Mouse (Mus musculus): Measurements from ENCODE around the gene Cdh13. TPM values are rescaled to one million over a fixed set of nuclear protein-coding genes. Genes with fewer than 3 reads are reported as not detected.

Gene Cdh13
- total RNA-seq, 2 experiments from 2014 or later: 40.7 to 43.8 TPM

DNA sequence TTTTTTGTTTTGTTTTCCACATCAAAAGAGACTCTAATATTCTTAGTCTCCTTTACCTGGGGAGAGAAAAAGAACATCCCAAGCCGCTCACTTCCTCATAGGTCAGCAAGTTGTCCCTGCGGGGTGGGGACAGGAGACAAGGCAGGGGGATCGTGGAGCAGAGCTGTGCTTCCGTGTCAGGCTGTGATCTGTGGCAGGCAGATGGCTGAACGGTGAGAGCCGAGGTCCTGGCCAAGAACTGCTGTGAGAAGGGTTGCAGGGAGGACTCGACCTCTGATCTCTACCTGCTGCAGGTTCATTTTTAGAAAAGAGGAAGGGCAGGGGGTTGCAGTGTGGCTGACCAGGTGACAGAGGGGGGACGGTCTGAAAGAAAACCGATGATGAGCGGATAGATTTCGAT lies 749.9 kb downstream of the Cdh13 start:
- no peak for DNase-seq (ENCODE audit: low spot score in 2 of 2)

DNA sequence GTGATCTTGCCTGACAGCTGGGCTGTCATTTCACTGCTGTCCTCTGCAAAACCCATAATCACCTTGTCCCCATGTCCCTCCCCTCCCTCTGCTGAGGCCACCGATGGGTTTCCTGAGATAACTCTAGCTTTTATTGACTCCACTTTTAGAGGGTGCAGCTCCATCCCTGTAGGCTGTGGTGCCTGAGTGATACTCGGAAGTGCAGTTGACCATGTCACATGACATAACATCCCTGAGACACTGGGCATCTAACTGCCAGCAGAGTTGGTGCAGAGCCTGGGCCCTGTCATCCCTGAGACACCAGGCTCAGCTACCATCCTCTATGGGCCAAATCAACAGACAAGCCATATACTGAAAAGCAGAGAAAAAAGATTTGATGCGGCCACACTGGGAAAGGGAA lies 750.5 kb downstream of the Cdh13 start:
- no peak for DNase-seq (ENCODE audit: low spot score in 2 of 2)

DNA sequence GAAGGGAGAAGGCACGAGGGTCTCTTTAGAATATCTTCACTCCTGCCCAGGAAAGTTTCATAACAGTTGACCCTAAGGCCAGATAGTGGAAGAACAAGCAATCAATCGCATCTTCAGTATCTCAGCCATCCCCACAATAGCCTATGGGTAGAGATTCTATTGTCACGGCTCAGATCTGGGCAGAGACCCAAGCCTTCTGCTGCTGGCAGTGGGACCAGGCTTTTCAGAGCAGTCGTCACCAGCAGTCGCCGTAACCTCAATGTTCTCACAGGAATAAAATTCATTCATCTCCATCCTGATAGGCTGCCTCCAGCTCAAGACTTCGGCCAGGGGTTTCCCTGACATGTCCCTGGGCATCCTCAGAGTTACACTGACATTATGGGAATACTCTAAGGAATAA lies 751.6 kb downstream of the Cdh13 start:
- DNase-seq (ENCODE audit: low spot score in 2 of 2): peak; percentile 77 to 89

DNA sequence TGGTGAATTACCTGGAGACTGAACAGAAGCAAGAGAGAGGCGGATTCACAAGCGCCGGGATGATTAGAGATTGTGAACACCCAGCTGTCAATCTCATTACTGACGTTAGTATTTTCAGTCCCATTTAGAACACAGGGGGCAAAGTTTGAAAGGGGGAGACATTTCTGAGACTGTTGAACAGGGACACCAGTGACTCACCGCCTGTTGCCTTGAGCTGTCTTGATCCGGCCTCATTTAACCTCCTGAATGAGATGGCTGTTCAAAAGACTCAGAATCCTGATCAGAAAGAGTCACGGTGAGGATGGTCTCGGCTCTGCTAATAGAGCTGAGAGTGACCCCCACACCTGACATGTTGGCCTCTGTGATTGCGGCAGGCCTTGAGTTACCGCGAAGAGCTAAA lies 754.0 kb downstream of the Cdh13 start:
- no peak for DNase-seq (ENCODE audit: low spot score in 2 of 2)

DNA sequence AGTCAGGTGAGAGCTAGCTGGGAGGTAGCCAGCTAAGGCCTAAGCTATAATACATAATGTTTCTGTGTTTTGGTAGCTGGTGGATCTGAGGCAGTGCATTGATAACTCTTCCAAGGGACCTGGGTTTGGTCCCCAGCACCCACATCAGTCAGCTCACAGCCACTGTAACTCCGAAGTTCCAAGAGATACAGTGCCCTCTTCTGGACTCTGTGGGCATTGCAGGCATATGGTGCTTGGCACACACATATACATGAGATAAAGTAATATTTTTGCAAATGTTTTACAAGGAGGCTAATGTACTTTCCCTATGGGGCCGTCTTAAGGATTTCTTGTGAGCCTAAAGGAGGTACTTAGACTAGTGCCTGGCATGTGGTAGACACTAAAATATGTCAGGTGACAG lies 755.8 kb downstream of the Cdh13 start:
- no peak for DNase-seq (ENCODE audit: low spot score in 2 of 2)

DNA sequence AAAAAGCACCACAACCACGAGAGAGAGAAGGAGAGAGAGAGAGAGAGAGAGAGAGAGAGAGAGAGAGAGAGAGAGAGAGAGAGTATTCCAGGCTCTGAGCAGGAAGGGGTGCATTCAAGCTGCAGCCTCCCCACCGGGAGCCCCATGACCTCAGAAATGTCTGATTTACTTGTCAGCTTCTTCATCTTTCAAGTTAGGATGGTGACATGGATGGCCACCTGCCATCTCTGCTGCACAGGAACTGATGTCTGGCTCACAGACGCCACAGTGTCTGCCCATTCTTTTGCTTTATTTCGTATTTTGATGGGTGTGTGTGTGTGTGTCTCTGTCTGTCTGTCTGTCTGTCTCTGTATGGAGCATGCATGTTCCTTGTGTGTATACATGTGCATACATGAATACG lies 774.3 kb downstream of the Cdh13 start:
- no peak for DNase-seq (ENCODE audit: low spot score in 2 of 2)

DNA sequence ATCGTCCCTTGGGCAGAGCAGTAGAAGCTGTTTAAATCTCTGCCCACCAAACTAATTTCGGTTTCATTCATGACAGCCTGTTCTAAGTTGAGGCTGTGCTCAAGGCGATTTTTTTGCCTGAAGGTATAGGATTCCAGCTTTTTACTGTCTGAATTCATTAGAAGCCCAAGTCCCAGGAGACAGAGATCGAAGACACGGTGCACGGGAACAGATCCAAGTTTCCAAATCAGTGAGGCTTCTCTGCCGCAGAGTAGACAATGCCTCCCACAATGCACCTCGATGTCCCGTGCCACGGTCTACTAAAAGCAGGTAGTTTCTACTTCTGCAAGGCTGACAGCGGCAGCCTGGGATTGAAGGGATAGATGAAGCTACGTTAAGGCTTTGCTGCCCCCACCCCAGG lies 778.1 kb downstream of the Cdh13 start:
- no peak for DNase-seq (ENCODE audit: low spot score in 2 of 2)

DNA sequence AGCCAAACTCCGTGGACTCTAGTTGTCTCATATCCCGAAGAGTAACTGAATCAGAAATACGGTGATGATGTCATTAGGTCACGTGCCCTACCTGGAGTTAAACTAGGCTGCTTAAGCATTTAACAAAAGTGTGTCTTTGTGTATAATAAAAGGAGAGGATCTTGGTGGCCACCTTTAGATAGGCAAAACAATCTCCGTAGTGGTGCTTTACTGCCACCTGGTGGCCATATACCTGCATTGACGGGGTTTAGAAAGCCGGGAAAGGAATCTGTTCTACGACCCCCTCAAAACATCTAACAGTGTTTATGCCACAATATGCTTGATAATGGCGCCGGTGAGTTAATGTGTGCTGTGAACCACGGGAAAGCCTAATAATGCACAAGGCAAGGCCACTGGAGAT lies 781.0 kb downstream of the Cdh13 start:
- DNase-seq (ENCODE audit: low spot score in 2 of 2): peak; percentile 38 to 78

DNA sequence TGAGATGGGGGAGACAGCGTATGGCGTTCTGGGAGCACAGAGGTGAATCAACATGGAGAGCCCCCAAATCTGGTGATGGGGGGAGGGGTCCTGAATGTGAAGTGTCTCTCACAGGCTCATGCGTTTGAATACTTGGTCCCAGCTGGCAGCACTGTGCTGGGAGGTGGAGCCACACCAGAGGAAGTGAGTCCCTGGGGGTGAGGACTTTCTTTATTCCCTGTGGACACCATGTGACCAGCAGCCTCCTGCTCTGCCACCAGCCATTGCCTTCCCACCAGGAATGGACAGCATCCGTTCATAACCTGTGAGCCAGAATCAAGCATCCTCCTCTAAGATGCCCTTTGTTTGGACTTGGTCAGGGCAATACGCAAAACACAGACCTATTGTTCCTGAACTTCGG lies 788.8 kb downstream of the Cdh13 start:
- DNase-seq (ENCODE audit: low spot score in 2 of 2): no peak

DNA sequence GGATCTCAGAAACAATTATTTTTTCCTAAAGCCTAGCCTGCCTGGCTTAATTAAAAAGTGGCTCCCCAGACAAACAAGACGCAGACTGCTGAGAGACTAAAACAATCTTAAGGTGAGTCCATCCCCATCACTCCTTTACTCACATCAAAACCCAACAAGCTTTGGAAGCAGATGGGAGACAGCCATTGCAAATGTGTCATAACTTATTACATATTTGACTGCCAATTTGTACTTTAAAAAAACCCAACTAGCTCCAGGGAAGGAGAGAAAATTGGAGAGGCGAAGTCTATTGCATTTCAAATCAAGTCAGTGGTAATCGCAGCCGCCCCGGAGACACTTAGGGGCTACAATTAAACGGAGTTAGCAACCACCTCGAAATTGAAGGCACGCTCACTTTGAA lies 801.5 kb downstream of the Cdh13 start:
- peak; percentile 40 to 55 for DNase-seq (ENCODE audit: low spot score in 2 of 2)

DNA sequence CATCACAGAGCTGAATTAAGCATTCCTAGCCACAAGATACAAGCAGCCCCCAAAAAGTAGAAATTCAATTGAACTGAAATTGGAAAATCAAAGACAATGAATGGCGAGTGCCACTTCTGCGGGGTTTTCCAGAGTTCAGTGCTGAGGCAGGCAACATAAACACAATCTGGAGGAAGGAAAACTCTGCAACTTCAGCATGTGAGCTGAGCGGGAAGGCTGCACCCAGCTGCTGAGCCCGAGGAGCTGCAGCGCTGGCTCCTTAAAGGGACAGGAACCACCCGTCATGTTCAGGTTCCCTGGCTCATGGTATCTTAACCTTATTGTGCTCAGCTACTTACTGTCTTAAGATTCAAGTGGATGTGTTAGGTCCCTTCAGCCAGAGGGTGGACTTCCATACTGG lies 814.7 kb downstream of the Cdh13 start:
- no peak for DNase-seq (ENCODE audit: low spot score in 2 of 2)

DNA sequence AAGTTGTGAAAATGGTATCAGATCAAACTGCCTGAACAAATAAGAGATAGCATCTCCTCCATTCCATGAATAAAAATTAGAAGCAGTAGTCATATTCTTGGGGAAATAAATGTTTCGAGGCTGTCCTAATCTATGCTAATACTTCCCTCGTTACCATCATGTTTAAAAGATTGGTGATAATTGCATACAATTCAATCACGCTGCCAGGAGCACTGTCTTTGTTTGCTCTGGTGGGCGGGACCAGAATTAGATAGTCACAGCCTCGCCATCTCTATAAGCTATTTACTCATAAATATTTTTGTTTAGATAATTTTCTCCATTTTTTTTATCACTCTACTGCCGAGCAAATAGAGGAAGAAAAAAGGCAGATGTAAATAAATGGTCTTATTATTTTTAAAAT lies 819.3 kb downstream of the Cdh13 start:
- DNase-seq (ENCODE audit: low spot score in 2 of 2): peak in 1 of 2 experiments; percentile 29

DNA sequence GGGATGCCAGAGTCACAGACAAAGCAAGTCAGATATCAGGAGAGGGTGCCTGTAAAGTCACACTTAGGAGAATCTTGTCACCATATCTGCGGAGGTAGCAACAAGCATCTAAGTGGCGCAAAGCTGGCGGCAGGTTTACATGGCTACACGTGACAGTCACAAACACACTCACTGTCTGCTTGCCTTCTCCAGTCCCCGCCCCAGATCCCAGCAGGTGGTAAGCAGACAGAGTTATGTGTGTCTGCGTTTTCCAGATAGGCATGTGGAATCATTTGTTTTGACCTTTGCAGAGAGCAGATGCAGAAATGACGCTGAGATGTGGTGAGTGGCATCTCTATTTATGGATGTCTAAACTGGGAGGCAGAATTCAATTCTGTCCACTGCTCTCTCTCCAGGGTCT lies 826.1 kb downstream of the Cdh13 start:
- peak in 1 of 2 experiments; percentile 15 for DNase-seq (ENCODE audit: low spot score in 2 of 2)

DNA sequence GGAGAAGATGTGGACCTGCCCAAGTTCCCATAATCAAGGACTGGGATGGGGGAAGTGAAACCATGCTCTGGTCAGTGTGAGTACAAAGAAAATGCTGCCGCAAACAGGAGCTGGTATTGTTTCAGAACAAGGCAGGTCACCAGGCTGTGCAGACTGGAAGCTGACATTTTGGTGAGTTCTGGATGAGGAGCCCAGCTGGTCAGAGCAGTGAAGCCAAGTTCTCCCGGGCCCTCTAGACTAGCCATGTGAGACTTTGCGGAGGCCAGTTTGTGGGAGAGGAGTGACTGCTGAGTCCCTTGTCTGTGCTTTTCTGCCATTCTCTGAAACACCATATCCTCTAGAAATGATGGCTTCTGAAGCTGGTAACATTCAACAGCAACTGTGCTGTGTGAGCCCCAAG lies 829.3 kb downstream of the Cdh13 start:
- DNase-seq (ENCODE audit: low spot score in 2 of 2): no peak

DNA sequence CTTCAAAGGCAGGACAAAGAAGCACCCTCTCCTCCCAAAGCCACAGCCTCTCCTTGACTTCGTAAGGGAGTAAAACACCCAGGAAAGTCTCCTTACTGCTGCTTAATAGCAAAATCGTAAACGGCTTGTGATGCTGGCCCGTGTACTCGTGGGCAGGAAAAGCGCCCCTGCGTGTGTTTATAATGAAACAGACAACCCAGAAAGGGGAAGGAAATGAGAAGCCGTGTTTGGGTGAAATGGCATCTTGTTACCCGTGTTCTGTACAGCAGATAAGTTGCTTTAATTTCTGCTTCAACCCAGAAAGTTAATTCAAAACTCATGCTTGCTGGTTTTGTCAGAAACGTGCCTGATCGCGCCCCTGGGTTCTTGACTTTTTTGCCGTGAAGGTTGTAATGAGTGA lies 837.7 kb downstream of the Cdh13 start:
- no peak for DNase-seq (ENCODE audit: low spot score in 2 of 2)

DNA sequence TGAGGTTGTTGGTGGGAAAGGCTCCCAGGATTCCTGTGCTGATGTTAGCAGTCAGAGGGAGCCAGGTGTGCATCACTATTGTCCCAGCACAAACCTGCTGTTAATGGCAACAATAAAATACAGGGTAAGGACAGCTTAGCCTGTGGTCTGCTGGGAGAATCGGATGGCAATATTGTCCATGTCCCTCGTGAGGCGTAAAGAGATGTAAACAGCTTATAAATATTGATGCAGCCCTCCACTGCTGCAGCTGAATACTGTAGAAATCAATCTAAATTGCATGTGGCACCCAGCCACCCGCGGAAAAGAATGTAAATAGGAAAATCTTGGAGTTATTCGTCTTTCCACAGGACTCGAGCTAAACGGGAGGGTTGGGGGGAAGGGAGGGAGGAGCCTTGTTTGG lies 844.3 kb downstream of the Cdh13 start:
- DNase-seq (ENCODE audit: low spot score in 2 of 2): no peak

DNA sequence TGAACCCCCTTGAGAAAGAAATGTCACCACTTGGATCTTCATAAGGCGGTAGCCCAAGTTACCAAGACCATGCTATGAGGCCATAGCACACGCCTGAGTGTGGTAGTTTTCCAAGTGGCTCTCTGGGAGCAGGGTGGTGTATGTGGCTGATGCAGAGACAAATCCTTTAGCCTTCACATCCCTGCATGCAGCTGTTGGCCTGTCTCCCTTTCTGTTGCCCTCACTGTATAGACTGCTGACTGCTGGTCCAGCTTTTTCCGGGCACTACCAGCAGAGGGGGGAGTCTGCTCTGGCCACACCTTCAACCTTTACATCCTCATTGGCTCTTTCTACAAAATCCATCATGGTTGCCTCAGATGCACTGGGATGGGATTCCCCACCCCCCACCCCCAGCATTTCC lies 844.7 kb downstream of the Cdh13 start:
- no peak for DNase-seq (ENCODE audit: low spot score in 2 of 2)

DNA sequence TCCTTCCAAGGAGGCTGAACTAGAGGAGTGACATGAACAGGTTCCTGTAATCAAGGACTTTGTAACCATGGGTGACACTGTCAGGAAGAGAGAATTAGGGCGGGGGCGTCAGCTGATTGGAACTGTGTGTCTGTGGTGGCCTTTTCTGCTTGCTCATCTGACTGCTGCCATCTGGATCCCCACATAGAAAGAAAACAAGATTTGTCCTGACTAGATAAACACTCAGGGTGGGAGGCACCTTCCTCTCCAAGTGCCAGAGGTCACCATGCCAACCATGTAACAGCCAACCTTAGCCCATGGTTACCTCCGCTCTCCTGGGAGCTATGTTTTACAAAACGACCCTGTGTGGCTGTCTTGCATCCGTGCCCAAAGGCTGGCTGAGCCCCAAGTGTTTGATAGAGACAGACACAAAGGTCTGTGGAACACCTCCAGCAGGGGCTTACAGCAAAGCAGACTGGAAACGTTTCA lies 873.0 kb downstream of the Cdh13 start:
- DNase-seq (ENCODE audit: low spot score in 2 of 2): peak; percentile 57 to 87

DNA sequence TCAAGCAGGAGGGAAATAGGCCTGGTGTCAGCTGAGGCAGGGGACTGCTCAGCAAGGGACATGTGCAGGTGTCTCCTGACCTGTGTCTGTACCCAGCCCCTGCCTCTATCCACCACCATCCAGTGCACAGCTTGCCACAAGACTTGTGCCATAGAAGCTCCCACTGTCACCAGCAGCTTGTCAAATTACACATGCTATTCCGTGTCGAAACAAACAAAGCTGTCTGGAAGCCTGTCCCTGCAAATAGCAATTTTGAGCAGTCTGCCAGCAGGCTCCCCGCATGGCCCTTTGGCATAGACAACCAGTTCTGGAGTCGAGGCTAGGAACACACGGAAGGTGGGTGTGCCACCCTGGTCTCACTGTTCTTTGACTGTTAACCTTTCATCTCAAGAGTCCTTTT lies 875.1 kb downstream of the Cdh13 start:
- DNase-seq (ENCODE audit: low spot score in 2 of 2): peak; percentile 79 to 95

DNA sequence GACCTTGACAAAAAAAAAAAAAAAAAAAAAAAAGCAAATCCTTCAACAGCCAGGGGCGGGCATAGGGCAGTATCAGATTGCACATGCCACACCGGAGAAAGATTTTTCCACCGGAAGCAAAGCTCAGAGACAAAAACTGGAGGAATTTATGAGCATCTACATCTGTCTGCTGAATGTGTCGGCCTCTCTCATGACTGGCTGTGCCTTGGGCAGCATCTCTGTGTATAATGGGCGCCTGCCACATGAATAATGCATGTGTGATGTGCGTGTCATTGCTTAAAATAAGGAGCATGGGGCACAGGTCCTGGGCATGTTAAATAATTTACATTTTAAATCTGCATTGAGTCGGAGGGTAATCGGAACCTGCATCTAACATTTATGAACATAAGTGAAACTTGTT lies 876.3 kb downstream of the Cdh13 start:
- no peak for DNase-seq (ENCODE audit: low spot score in 2 of 2)

DNA sequence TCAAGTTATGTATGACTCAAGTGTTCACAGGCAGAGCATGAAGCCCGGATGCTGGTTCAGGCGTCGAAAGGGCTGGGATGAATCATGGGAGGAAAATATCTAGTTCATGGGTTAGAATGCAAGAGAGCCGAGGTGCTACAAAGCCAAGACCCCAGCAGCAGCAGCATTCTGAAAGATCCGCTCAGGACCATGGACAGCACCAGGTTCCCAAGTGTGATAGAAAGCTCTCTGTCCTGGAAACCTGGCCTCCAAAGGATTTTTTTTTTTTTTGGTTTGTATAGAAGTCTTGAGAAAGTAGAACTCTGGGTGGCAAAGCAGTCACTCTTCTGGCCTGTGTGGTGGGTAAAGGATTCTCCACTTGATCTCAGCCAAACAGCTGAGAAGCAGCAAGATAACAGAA lies 880.5 kb downstream of the Cdh13 start:
- DNase-seq (ENCODE audit: low spot score in 2 of 2): no peak

DNA sequence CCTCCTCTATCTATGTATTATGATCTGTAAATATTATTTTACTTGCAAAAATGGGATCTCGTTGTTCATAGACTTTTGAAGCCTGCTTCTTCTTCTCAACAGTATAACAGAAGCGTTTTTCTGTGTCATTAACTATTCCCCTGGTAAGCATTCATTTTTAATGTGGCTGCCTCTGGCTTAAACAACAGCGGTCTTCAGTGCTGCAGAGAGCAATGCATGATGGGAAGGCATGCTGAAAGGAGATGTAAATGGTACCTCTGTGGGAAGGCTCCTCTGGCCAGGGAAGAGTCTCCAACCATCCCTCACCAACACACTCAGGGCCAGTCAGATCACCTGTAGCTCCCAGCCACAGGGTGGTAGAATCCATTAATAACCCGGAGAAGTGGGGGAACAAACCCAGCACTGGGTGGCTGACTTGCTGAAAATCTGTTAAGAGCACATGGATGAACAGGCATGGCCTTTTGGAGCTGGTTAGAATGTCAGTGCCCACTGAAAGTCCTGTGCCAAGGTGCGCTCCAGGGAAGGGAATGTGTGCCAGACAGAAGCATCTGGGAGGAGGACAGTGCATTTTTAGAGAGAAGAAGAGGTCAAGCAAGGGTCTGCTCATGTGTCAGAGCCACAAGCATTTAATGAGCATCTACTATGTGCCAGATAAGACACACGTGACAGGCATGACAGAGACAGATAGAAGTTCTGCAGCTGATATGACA lies 893.8 kb downstream of the Cdh13 start:
- no peak for DNase-seq (ENCODE audit: low spot score in 2 of 2)

DNA sequence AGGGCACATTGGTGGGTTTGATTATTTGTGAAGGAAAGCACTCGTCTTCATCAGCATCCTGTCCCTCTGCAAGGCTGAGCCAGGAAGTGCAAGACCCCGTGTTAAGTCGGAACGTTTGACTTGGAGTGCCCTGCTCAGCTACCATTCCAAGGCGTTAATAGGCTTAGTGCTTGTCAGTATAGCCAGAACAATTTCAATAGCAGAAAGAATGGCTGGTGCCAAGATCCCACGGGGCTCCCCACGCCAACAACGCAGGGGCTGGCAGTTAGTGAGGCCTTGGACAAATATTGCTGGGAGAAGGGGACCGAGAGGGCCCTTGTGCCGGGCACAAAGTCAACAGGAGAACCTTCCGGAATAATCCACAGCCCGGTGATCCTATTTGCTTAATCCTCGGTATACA lies 897.1 kb downstream of the Cdh13 start:
- peak in 1 of 2 experiments; percentile 30 for DNase-seq (ENCODE audit: low spot score in 2 of 2)

DNA sequence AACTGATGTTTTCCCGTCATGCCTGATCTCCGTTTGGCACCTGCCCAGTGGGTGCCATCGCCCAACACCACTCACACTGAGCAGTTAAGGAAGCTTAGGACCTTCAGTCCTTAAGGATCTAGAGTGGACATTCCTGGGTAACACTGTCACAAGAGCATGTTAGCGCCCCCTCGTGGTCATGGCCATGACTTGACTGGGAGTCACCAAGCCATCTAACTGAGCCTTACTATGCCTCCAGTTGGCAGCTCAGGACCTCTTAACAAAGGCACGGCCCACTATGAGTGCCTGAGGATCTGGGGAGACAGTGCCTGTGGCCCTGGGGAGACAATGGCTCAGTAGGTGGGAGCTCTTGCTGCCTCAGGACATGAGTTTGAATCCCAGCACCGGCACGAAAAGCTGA lies 912.2 kb downstream of the Cdh13 start:
- DNase-seq (ENCODE audit: low spot score in 2 of 2): peak in 1 of 2 experiments; percentile 40

All from layer of hippocampus, adult 18-20 months (tissue).